Mouse (Mus musculus): Measurements from ENCODE around the gene Noc2l. TPM values are rescaled to one million over a fixed set of nuclear protein-coding genes. Genes with fewer than 3 reads are reported as not detected.
A peak's percentile ranks its signal among the peaks of the same experiment; 100 is the strongest.

The Noc2l gene
- total and polyA plus RNA-seq, 3 experiments = 173 to 244 (median 197) TPM

DNA sequence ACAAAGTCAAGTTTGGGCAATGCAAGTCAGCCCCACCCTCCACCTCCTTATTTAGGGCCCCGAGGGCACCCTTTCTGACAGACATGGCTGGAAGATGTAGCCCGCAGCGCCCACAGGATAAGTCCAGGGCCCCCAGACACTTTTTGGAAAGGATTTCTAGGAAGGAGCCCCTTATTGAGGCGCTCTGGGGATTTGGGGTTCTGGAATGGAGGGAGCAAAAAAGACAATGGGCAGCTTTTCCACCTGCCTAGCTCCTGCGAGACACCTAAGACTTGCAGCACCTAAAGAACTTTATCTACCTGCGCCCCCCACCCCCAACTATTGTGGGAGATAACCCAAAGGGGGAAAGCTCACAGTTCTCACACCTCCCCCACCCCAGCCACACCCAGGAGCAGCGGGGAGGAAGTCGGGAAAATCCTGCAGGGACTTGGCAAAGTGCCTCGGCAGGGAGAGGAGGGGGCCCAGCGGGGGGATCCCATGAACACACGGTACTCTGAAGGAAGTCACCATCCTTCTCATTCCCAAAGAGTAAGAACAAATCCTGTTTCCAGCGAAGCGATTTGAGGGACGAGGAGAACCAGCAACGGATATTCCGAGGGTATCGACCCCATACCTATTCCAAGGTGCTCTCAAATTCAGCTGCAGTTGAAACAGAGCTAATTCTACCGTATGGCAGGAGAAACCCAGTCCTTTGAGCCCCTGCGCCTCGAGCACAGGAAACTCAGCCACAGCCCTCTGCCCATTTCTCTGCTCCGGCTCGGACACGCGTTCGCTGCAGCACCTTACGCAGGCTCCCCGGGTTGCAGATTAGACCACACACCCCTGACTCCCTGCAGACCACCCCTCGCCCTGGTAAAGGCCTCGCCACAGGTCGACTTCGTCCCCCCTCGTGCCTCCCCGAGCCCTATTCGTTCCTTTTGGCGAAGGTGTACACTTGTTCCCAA, 39.6 kb upstream of the Noc2l start:
- in situ Hi-C loops (cut with MboI; ENCODE audit: low pct_ligation_motif_present, low pct_unique_long_range_greater_than_20kb, low sequenced_read_pairs) (no loop called here), dilution Hi-C loops (cut with MboI; ENCODE audit: extremely low pct_ligation_motif_present, extremely low pct_unique_long_range_greater_than_20kb, low sequenced_read_pairs) (no loop called here)
- Histone ChIP-seq H3K4me3 (replicated peaks in 1 of 3; ENCODE audit: low read depth in 2 of 3, low read length in 2 of 3, poor library complexity in 1 of 3) (peak overlapping the region; percentile 23 to 96 (median 63)), H3K36me3 (replicated peaks in 1 of 2; ENCODE audit: control insufficient read depth in 1 of 2, insufficient read depth in 1 of 2, low read length in 1 of 2) (no peaks in the 10 kb centered on the region), H3K4me2 (ENCODE audit: insufficient read depth, low read depth, poor library complexity, severe bottlenecking) (peak overlapping the region; percentile 53), H3K27ac (ENCODE audit: insufficient read depth, low read depth) (no peak overlapping the region), H3K9ac (ENCODE audit: insufficient read depth, low read depth) (peak overlapping the region; percentile 21), H3K27me3 (replicated peaks) (peaks cover 15% of the 10 kb centered on the region), H3K4me1 (ENCODE audit: control insufficient read depth in 1 of 2, insufficient read depth in 2 of 2) (peaks cover 8 to 33% of the 10 kb centered on the region in 2 experiments), H3K9me3 (replicated peaks; ENCODE audit: low read length) (no peaks in the 10 kb centered on the region), H3K79me2 (replicated peaks; ENCODE audit: control insufficient read depth, extremely low read depth, insufficient read depth, poor library complexity, severe bottlenecking) (no peaks in the 10 kb centered on the region)
- TF ChIP-seq UBTF (IDR thresholded peaks at IDR 0.05; ENCODE audit: low read depth, low read length) (no peak), MEF2A (IDR thresholded peaks at IDR 0.05; ENCODE audit: borderline replicate concordance, low read depth, low read length) (no peak), KAT2A (IDR thresholded peaks at IDR 0.05; ENCODE audit: insufficient replicate concordance, low read length) (no peak)
- no peak for DNase-seq (ENCODE audit: extremely low read depth)

DNA sequence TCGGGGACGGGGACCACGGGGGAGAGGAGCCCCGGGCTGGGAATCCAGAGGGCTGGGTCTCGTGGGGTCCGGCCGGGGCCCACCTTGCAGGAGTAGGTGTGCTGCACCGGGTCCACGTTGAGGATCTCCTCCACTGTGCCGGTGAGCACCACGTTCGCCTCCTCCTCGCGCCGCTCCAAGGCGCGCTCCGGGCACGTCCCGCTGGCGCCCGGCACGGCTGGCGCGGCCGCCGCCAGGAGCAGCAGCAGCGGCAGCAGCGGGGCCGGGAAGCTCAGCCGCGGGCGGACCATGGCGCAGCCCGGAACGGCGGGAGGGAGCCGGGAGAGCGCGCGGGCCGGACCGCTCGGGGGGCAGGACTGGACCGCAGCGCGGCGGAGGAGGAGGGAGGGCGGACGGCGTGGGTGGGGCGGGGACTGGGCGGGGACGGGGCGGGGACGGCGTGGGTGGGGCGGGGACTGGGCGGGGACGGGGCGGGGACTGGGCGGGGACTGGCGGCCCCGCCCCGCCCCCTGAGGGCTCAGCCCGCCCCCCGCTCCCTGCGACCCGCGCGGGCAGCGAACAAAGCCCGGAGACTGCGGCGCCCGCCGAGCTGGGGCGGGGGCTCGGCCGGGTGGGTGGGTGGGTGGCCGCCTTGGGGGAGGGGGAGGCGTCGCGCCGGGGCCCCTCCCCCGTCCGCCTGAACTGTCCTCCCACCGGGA, 38.5 kb upstream of the Noc2l start, which contains the start of gene Agrn:
Gene Agrn (minus strand): TSS at position 358 of the 698 bp plus-strand sequence.
- H3K4me1 ChIP-seq (ENCODE audit: control insufficient read depth in 1 of 2, insufficient read depth in 2 of 2) = peaks cover 9 to 34% of the 10 kb centered on the region in 2 experiments
- H3K27me3 ChIP-seq (replicated peaks) = peaks cover 19% of the 10 kb centered on the region
- DNase-seq (ENCODE audit: extremely low read depth) = no peak
- peak within 1 kb of the TSS; percentile 58 for H3K27ac ChIP-seq (ENCODE audit: insufficient read depth, low read depth)
- H3K4me3 ChIP-seq (replicated peaks in 1 of 3; ENCODE audit: low read depth in 2 of 3, low read length in 2 of 3, poor library complexity in 1 of 3) = peak within 1 kb of the TSS; percentile 53 to 96 (median 63)
- peak within 1 kb of the TSS; percentile 35 for H3K9ac ChIP-seq (ENCODE audit: insufficient read depth, low read depth)
- dilution Hi-C loops (cut with MboI; ENCODE audit: extremely low pct_ligation_motif_present, extremely low pct_unique_long_range_greater_than_20kb, low sequenced_read_pairs) (no loop called here), in situ Hi-C loops (cut with MboI; ENCODE audit: low pct_ligation_motif_present, low pct_unique_long_range_greater_than_20kb, low sequenced_read_pairs) (no loop called here)
- H3K9me3 ChIP-seq (replicated peaks; ENCODE audit: low read length) = no peaks in the 10 kb centered on the region
- TF ChIP-seq HCFC1 (IDR thresholded peaks at IDR 0.05; ENCODE audit: low read depth, low read length) (0 out of 2 replicates have a peak, but pooled peaks have one; percentile 6), ZNF384 (IDR thresholded peaks at IDR 0.05; ENCODE audit: low read depth, low read length) (no peak), POLR2A (IDR thresholded peaks at IDR 0.05; ENCODE audit: low read depth, low read length) (peak; percentile 23; the same call in 1 of the 2 replicates), UBTF (IDR thresholded peaks at IDR 0.05; ENCODE audit: low read depth, low read length) (peak; percentile 37; the same call in 1 of the 2 replicates), SIN3A (IDR thresholded peaks at IDR 0.05; ENCODE audit: low read length) (peak; percentile 36; the same call in 1 of the 2 replicates), JUN (IDR thresholded peaks at IDR 0.05; ENCODE audit: insufficient read depth, low read depth, low read length) (no peak)
- H3K36me3 ChIP-seq (replicated peaks in 1 of 2; ENCODE audit: control insufficient read depth in 1 of 2, insufficient read depth in 1 of 2, low read length in 1 of 2) = no peaks in the 10 kb centered on the region
- H3K79me2 ChIP-seq (replicated peaks; ENCODE audit: control insufficient read depth, extremely low read depth, insufficient read depth, poor library complexity, severe bottlenecking) = no peaks in the 10 kb centered on the region
- H3K4me2 ChIP-seq (ENCODE audit: insufficient read depth, low read depth, poor library complexity, severe bottlenecking) = peak within 1 kb of the TSS; percentile 53

- DNase-seq (ENCODE audit: extremely low read depth) = peak; percentile 58
These were observed 38.0 kb upstream of the Noc2l start for GRCm38 (mm10) chr4:156197829-156198205.

More at GRCm38 (mm10) chr4:156197829-156198205, 38.0 kb upstream of the Noc2l start:
- H3K27me3 ChIP-seq (replicated peaks) = peaks cover 24% of the 10 kb centered on the region
- in situ Hi-C loops (cut with MboI; ENCODE audit: low pct_ligation_motif_present, low pct_unique_long_range_greater_than_20kb, low sequenced_read_pairs) = no loop called here
- H3K4me1 ChIP-seq (ENCODE audit: control insufficient read depth in 1 of 2, insufficient read depth in 2 of 2) = peaks cover 12 to 38% of the 10 kb centered on the region in 2 experiments
- peak overlapping the region; percentile 44 for H3K4me2 ChIP-seq (ENCODE audit: insufficient read depth, low read depth, poor library complexity, severe bottlenecking)
- H3K4me3 ChIP-seq (replicated peaks in 1 of 3; ENCODE audit: low read depth in 2 of 3, low read length in 2 of 3, poor library complexity in 1 of 3) = peak overlapping the region; percentile 34 to 61 (median 54)
- H3K27ac ChIP-seq (ENCODE audit: insufficient read depth, low read depth) = peak overlapping the region; percentile 58
- no peaks in the 10 kb centered on the region for H3K36me3 ChIP-seq (replicated peaks in 1 of 2; ENCODE audit: control insufficient read depth in 1 of 2, insufficient read depth in 1 of 2, low read length in 1 of 2)
- H3K9me3 ChIP-seq (replicated peaks; ENCODE audit: low read length) = no peaks in the 10 kb centered on the region
- dilution Hi-C loops (cut with MboI; ENCODE audit: extremely low pct_ligation_motif_present, extremely low pct_unique_long_range_greater_than_20kb, low sequenced_read_pairs) = no loop called here
- TF ChIP-seq POLR2A (IDR thresholded peaks at IDR 0.05; ENCODE audit: low read depth, low read length) = no peak
- TF ChIP-seq USF1 (IDR thresholded peaks at IDR 0.05; ENCODE audit: low read depth, low read length) = no peak
- TF ChIP-seq HCFC1 (IDR thresholded peaks at IDR 0.05; ENCODE audit: low read depth, low read length) = 0 out of 2 replicates have a peak, but pooled peaks have one; percentile 11
- peak; percentile 65 for TF ChIP-seq NRF1 (IDR thresholded peaks at IDR 0.05; ENCODE audit: low read depth, low read length)
- TF ChIP-seq PAX5 (IDR thresholded peaks at IDR 0.05; ENCODE audit: low read length) = no peak
- no peak for TF ChIP-seq BHLHE40 (IDR thresholded peaks at IDR 0.05; ENCODE audit: low read depth, low read length)
- H3K9ac ChIP-seq (ENCODE audit: insufficient read depth, low read depth) = peak overlapping the region; percentile 35
- H3K79me2 ChIP-seq (replicated peaks; ENCODE audit: control insufficient read depth, extremely low read depth, insufficient read depth, poor library complexity, severe bottlenecking) = no peaks in the 10 kb centered on the region

Data from CH12.LX (cell line).